Comparison of ENCODE assay signal across 8 mouse cellular contexts in genomic region chr3:115715900-115716515, GRCm38 (mm10). TPM values are rescaled to one million over a fixed set of nuclear protein-coding genes. Genes with fewer than 3 reads are reported as not detected.
DNase-seq lines count a peak whose midpoint lies in the region; ATAC-seq and TF ChIP-seq lines count a peak whose summit lies in the region.

No protein-coding gene starts in this region.

- no peaks in the 10 kb centered on the region for H3K27me3 ChIP-seq in embryonic facial prominence, embryonic 14.5 days (replicated peaks; ENCODE audit: control insufficient read depth, insufficient read depth, low read length)
- no peaks in the 10 kb centered on the region for H3K27me3 ChIP-seq in intestine, embryonic 15.5 days (replicated peaks)
- peaks cover 7% of the 10 kb centered on the region for H3K27me3 ChIP-seq in neural tube, embryonic 12.5 days (replicated peaks)

- peak overlapping the region; percentile 74 for H3K4me2 ChIP-seq in embryonic facial prominence, embryonic 14.5 days (ENCODE audit: low read depth, low read length)
- peak overlapping the region; percentile 92 for H3K4me2 ChIP-seq in intestine, embryonic 15.5 days (replicated peaks)
- peak overlapping the region; percentile 80 for H3K4me2 ChIP-seq in neural tube, embryonic 12.5 days (replicated peaks)

- peak overlapping the region; percentile 77 for H3K4me3 ChIP-seq in lung, adult 2 months (replicated peaks; ENCODE audit: extremely low read depth, low read depth, low read length)
- H3K4me3 ChIP-seq in embryonic facial prominence, embryonic 14.5 days (ENCODE audit: low read depth, low read length): peak overlapping the region; percentile 59
- peak overlapping the region; percentile 56 for H3K4me3 ChIP-seq in intestine, embryonic 15.5 days (replicated peaks)
- H3K4me3 ChIP-seq in neural tube, embryonic 12.5 days: peak overlapping the region; percentile 48

- DNase-seq in lung, adult 2 months: no peak
- DNase-seq in lung, postnatal 10 days: no peak
- DNase-seq in embryonic facial prominence, embryonic 14.5 days (ENCODE audit: low spot score): no peak
- DNase-seq in adrenal gland, postnatal 10 days: no peak
- DNase-seq in layer of hippocampus, postnatal 10 days (ENCODE audit: low spot score in 2 of 2): no peak
- DNase-seq in lung, postnatal 36 days: no peak

- H3K36me3 ChIP-seq in embryonic facial prominence, embryonic 14.5 days (ENCODE audit: control insufficient read depth, insufficient read depth, low read length): peaks cover 8% of the 10 kb centered on the region; the same call in 1 of the 2 replicates
- no peaks in the 10 kb centered on the region for H3K36me3 ChIP-seq in intestine, embryonic 15.5 days
- peaks cover 4% of the 10 kb centered on the region for H3K36me3 ChIP-seq in neural tube, embryonic 12.5 days

- no peaks in the 10 kb centered on the region for H3K4me1 ChIP-seq in lung, adult 2 months (ENCODE audit: control insufficient read depth, insufficient read depth, low read length)
- H3K4me1 ChIP-seq in embryonic facial prominence, embryonic 14.5 days (ENCODE audit: control insufficient read depth, insufficient read depth, low read length): no peaks in the 10 kb centered on the region
- no peaks in the 10 kb centered on the region; the same call in 1 of the 2 replicates for H3K4me1 ChIP-seq in intestine, embryonic 15.5 days (replicated peaks)
- peaks cover 15% of the 10 kb centered on the region for H3K4me1 ChIP-seq in neural tube, embryonic 12.5 days

- TF ChIP-seq POLR2A in lung, adult 2 months (IDR thresholded peaks at IDR 0.05; ENCODE audit: borderline replicate concordance, extremely low read depth, low read depth, low read length): no peak

- no peak for TF ChIP-seq CTCF in lung, adult 2 months (IDR thresholded peaks at IDR 0.05; ENCODE audit: insufficient read depth, low read length)

- H3K9ac ChIP-seq in embryonic facial prominence, embryonic 14.5 days (ENCODE audit: low read depth, low read length): peak overlapping the region; percentile 70
- no peak overlapping the region for H3K9ac ChIP-seq in intestine, embryonic 15.5 days
- peak overlapping the region; percentile 61; the same call in 1 of the 2 replicates for H3K9ac ChIP-seq in neural tube, embryonic 12.5 days

- 68% methylated on average over 3 of the region's 3 CpGs for WGBS in lung, adult 2 months
- WGBS in embryonic facial prominence, embryonic 14.5 days: 82% methylated on average over 3 of the region's 3 CpGs
- WGBS in intestine, embryonic 15.5 days: 79% methylated on average over 3 of the region's 3 CpGs
- 86% methylated on average over 3 of the region's 3 CpGs for WGBS in neural tube, embryonic 12.5 days

- no peak for ATAC-seq in embryonic facial prominence, embryonic 14.5 days (ENCODE audit: low read depth)
- no peak for ATAC-seq in intestine, embryonic 15.5 days
- no peak for ATAC-seq in neural tube, embryonic 12.5 days (ENCODE audit: low FRiP score, low read depth)

- H3K27ac ChIP-seq in embryonic facial prominence, embryonic 14.5 days (replicated peaks; ENCODE audit: low read depth, low read length): peak overlapping the region; percentile 87; the same call in 1 of the 2 replicates
- no peak overlapping the region for H3K27ac ChIP-seq in intestine, embryonic 15.5 days
- no peak overlapping the region for H3K27ac ChIP-seq in neural tube, embryonic 12.5 days

- no peaks in the 10 kb centered on the region for H3K9me3 ChIP-seq in embryonic facial prominence, embryonic 14.5 days (ENCODE audit: control insufficient read depth, low read length)
- no peaks in the 10 kb centered on the region for H3K9me3 ChIP-seq in intestine, embryonic 15.5 days
- no peaks in the 10 kb centered on the region for H3K9me3 ChIP-seq in neural tube, embryonic 12.5 days

RNA-seq across cellular contexts. Expression of gene S1pr1, which starts 1.1 kb away (rescaled TPM):
- 230 and 289 TPM in 2 replicates for polyA plus RNA-seq in lung, adult 2 months (2012; rRNA removed)
- polyA plus RNA-seq in embryonic facial prominence, embryonic 14.5 days (2014; fragmentation: Nextera tagmentation; extraction: Ambion mirVana): 28.2 and 28.4 TPM in 2 replicates
- polyA plus RNA-seq in intestine, embryonic 15.5 days (2015; fragmentation: Nextera tagmentation; extraction: Ambion mirVana): 14.6 and 16.5 TPM in 2 replicates
- 18.8 and 18.9 TPM in 2 replicates for polyA plus RNA-seq in neural tube, embryonic 12.5 days (2016; fragmentation: Nextera tagmentation; extraction: Ambion mirVana)
- 10 to 100 TPM; 41.8 to 65.7 TPM for total RNA-seq in adrenal gland, postnatal 10 days (2021)
- 10 to 100 TPM; 61.7 to 62.3 TPM for total RNA-seq in layer of hippocampus, postnatal 10 days (2021)
